Mouse (Mus musculus) lung, postnatal 10 days (tissue): ENCODE results near the gene Arhgap10.
A peak's percentile ranks its signal among the peaks of the same experiment; 100 is the strongest.

Experiments used
- DNase-seq: peaks from one replicate; pipeline ENCODE4 v3.0.0; 2021

The Arhgap10 gene

DNA sequence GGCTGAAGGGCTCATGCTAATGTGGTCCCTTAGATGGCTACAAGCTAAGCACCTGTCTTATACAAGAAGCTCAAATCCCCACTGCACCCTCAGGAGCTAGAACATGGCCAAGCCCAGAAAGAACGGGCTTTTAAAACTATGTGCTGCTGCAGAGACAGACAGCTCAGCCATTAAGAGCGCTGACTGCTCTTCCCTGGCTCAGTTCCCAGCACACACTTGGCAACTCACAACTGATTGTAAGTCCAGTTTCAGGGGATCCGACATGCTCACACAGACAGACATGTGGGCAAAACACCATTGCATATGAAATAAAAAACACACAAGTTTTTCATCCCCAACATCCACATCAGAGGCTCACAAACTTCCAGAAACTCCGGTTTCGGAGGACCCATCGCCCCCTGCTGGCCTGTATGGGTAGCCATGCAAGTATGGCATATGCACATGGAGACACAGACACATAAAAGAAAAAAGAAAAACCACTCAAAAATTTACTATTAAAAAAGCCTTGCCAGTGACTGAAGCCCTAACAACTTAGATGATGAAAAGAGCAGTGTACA, 77.4 kb downstream of the Arhgap10 start:
- DNase-seq, result peak; percentile 57

- no peak for DNase-seq
Observed at GRCm38 (mm10) chr8:77439670-77440069, 78.1 kb downstream of the Arhgap10 start.

DNA sequence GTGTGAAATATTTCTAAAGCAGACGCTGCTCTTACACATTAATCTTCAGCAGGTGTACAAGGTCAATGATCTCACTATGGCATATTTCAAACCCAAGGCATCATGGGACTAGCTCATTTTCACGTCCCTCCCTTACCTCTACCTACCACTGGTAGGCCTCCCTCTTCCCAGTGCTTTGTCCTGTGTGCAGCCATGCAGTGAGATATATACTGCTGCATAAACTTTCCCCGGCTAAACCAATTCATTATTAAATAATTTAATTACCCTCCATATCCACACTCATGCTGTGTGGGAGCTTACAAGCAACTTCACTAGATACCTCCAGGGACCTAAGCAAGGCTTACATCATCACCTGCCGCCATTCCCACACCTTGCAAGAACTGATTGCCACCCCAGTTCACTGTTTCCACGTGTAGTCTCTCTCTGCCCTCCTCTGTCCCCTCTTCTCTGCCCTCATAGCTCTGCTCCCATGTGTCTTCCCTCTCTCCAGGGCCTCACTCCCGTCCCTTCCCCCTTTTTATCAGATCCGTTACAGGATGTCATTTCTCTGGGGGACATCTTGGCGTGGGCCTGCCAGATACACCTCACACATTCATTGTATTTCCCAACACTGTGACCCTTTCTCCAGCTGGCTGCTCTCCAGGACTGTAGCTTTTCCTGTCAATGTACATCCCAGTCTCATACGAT, 79.8 kb downstream of the Arhgap10 start:
- no peak for DNase-seq

DNA sequence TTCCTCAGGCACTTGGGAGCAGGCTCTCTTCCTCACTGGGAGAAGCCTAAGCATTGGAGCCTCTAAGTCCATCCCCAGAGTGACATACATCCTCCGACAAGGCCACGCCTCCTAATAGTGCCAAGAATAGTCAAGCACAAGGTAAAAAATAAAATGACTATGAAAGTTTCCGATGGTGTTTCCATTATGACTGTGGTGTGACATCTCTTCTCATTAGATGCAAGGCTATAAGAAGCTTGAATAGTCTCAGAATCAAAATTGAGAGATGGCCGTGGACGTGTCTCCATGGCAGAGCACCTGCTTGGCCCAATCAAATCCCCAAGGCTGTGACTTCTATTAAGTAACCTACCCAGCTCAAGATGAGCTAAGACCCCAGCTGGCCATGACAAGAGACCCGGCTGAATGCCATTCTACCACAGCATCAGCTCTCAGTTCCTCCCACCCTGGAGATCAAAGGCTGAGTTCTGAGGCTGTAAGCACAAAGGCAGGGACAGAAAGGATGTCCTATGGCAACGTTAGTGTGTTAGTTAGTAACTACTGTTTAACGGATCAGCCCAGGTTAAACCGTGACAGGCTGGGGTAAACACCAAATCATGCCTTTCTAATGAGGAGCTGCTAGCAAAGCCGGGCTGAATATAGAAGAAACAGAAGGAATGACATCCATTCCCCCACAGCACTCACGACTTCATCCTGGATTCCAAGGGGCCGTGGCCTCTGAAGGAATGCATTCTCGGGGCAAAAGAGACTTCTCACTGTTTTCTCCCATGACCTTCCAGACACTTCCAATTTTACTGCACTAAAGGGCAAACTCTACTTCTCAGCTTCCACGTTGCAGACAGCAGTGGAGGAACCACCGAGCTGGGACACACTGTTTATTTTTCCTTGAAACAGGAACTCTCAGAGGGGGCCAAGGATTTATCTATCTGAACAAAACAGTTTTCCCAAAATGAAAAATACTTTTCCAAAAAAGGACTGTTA, 81.5 kb downstream of the Arhgap10 start:
- DNase-seq, result peak; percentile 20

DNA sequence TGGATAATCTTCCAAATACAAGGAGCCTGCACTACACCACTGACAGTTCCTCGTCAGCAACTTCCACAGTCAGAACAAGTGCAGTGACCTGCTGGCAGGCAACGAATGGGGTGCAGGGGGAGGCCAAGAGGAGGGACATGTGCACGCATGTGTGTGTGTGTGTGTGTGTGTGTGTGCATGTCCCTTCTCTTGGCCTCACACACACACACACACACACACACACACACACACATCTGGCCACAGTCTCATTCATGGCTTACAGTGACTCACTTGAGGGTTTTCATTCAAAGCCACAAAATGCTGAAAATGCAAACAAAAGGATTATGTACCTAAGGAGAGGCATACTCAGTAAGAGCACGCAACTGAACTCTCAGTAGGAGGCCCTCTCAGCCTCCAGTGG, 84.5 kb downstream of the Arhgap10 start:
- peak; percentile 46 for DNase-seq

DNA sequence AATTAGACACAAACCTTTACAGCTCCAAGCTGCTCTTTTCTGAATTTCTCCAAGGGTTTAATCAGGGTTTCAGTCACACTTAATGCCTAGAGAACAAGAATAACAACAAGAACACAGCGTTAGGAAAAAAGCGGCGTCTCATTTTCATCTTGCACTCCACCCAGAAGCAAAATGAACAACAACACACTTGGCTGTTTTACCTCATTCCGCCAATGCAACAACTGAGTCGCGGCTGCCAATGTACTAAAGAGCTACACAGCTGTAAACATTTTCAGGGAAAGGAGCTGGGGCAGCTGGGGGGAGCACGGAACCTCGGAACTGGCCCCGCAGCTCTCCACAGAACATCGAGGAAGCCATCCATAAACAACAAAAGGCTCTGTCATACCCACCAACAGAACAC, 85.0 kb downstream of the Arhgap10 start:
- DNase-seq, result peak; percentile 25

GRCm38 (mm10) chr8:77428420-77428819, 89.3 kb downstream of the Arhgap10 start:
- no peak for DNase-seq

DNA sequence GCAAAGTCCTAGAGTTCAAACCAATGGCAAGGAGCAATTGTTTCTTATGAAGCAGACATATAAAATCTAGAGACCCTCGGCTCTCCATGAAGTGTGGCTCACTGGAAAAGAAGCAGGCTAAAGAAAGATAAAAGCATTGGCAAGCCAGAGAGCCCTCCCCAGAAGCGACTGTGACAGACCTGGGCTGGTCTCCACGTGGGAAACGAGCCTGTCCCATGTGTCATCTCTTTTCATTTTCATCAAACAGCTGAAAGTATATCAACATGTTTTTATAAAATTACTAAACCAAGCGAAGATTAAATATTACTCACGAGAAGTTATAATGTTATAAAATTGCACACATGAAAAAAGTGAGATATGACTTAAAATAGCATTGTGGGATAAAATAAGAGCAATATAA, 89.7 kb downstream of the Arhgap10 start:
- DNase-seq, result no peak

DNA sequence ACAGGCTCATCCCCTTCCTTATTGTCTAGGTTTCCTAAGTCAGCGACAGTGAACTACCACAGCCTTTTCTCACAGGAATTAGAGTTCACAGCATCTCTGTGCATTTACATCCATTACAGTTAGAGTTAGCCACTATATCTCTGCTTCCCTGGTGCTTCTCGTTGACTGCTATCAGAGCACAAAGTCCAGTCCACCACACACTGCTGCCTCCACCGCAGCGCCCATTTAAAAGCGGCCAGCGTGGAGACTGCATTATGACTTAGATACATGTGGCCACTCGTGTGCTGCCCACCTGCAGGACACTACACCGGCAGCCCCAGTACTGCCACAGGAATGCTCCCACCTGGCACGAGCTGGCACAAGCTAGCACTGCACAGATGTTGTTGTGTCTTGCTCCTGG, 90.3 kb downstream of the Arhgap10 start:
- no peak for DNase-seq

GRCm38 (mm10) chr8:77423850-77424249, 93.9 kb downstream of the Arhgap10 start:
- DNase-seq, result no peak

DNA sequence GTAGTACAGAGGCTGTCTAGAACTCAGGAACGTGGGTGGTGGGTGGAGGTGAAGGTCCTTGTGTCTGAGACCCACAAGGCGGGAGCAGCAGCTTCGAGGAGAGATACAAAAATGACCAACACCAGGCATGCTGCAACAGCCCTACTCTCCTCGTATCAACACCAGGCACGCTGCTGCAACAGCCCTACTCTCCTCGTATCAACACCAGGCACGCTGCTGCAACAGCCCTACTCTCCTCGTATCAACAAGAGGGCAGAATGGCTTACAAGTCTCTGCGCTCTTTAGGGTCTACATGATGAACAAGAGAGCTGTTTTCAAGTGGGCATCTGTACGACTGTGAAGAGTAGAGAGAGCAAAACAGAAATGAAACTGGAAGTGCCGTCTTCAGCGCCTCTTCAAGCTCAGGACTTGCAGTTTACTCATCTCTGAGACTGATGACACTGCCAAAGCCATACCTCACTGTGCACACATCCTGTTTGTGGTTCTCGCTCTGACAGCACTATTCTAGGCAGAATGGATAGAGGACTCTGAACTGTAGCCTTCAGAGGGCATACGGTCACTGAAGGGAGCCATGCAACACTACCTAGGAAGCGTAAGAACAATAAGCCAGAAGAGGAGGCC, 95.0 kb downstream of the Arhgap10 start:
- DNase-seq, result no peak

- DNase-seq, result no peak
Observed at GRCm38 (mm10) chr8:77421596-77421995, 96.2 kb downstream of the Arhgap10 start.

- peak; percentile 82 for DNase-seq
Observed at GRCm38 (mm10) chr8:77419731-77420130, 98.0 kb downstream of the Arhgap10 start.

- DNase-seq, result no peak
Observed at GRCm38 (mm10) chr8:77416738-77417137, 101.0 kb downstream of the Arhgap10 start.

GRCm38 (mm10) chr8:77416034-77416433, 101.7 kb downstream of the Arhgap10 start:
- no peak for DNase-seq

- no peak for DNase-seq
Observed at GRCm38 (mm10) chr8:77411262-77411661, 106.5 kb downstream of the Arhgap10 start.

DNA sequence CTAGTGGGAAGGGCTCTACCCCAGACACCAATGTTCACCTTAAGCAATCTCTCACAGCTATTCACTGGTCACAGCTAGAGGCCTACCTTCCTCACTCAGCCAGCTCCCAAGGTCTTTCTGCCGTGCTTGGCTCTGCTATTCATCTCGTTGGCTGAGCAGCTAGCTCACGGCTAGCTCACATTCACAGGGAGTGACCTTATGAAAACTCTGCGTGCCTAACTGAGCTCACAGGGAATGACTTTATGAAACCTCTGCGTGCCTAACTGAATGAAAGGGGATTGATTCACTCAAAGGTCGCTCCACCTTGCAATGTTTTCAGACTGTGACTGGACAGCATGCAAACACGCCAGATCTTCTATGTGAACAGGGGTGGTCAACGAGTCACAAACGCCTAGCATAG, 107.4 kb downstream of the Arhgap10 start:
- no peak for DNase-seq

DNA sequence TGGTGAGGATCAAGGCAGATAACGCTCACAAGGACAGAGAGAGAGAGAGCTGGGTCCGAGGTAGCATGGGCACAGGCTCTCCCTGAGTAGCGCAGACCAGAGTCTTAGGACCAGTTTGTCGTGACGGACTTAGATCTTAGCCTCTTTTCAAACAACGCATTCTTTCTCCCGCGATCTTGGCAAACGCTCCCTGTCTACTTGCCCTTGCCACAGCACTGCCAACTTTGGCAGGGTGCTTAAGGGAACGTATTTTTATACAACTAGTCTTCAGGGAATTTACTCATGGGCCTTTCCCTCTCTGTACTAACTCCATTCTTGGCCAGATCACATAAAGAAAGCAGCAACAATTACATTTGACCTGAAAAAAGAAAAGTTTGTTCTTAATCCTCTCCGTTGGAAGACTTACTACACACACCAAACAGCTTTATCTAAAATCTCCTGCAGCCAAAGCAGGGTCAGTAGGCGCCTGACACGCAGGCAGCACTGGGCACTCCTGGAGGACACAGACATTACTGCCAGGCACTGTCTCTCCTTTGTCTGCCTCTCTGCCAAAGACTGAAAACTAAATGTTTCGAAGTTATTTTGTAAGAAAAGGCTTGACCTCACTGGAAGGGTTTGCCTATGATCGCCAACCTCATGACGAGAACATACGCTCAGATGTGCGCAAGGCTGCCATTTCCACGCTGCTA, 109.1 kb downstream of the Arhgap10 start:
- DNase-seq, result peak; percentile 25

GRCm38 (mm10) chr8:77406846-77407245, 110.9 kb downstream of the Arhgap10 start:
- no peak for DNase-seq

- no peak for DNase-seq
Observed at GRCm38 (mm10) chr8:77406444-77406843, 111.3 kb downstream of the Arhgap10 start.

- DNase-seq, result no peak
Observed at GRCm38 (mm10) chr8:77404017-77404416, 113.7 kb downstream of the Arhgap10 start.

GRCm38 (mm10) chr8:77401934-77402333, 115.8 kb downstream of the Arhgap10 start:
- no peak for DNase-seq

DNA sequence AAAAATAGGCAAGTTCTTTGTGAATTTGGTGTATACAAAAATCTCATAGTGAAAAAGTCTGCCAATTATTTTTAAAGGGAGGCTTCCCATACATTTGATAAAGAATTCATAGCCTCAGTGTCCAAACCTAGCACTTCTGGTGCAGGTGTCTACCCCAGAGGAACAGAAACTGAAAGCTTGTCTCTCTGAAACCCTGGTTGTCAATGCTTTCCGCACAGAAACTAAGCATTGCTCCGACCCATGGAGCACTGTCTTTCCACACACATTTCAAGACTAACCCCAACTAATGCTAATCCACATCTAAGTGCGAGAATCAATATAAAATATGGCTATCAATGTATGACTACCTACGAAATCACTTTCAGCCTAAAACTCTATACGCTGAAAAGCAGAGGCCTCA, 116.6 kb downstream of the Arhgap10 start:
- DNase-seq, result no peak
